Mouse (Mus musculus) lung, postnatal 0 days (tissue): ENCODE measurements at regions not wholly inside any gene's neighbourhood (a gene's known extent, or its start where the extent isn't known, plus 50 kb on each side); places are given as distances from the start of the nearest gene placed in this dataset.
A peak's percentile ranks its signal among the peaks of the same experiment; 100 is the strongest.
"Not testable (repeated sequence)": the region's sequence is repeated elsewhere in the genome, so short reads cannot be mapped to it uniquely, and the experiment has no call there.

Experiments
- ATAC-seq: fragments of 200-750 bp; cut with Nextera tagmentation; 2 replicates; pipeline ENCODE4 v1.8.0; 2017; ENCODE audit warnings: moderate library complexity
- DNase-seq: peaks from one replicate; pipeline ENCODE4 v3.0.0-alpha.2; 2016; ENCODE audit warnings: low spot score
- H3K27ac ChIP-seq: fragments of 300-500 bp; sonication (generic); 2 replicates; pipeline ENCODE4 v1.5.1; 2014; ENCODE audit warnings: antibody characterized with exemption, mild to moderate bottlenecking, low read length, mixed read lengths
- H3K27me3 ChIP-seq: fragments of 300-500 bp; sonication (generic); replicated peaks from 2 replicates; pipeline ENCODE4 v1.6.1; 2014; ENCODE audit warnings: low read length, mixed read lengths; ENCODE audit not compliant: insufficient read depth
- H3K36me3 ChIP-seq: fragments of 300-500 bp; sonication (generic); 2 replicates; pipeline ENCODE4 v1.6.1; 2014; ENCODE audit warnings: low read length, mixed read lengths; ENCODE audit not compliant: insufficient read depth
- H3K4me1 ChIP-seq: fragments of 300-500 bp; sonication (generic); 2 replicates; pipeline ENCODE4 v1.6.1; 2014; ENCODE audit warnings: antibody characterized with exemption, low read depth, low read length, mixed read lengths; ENCODE audit not compliant: insufficient read depth
- H3K4me2 ChIP-seq: fragments of 300-500 bp; sonication (generic); replicated peaks from 2 replicates; pipeline ENCODE4 v1.6.1; 2014; ENCODE audit warnings: low read depth, mild to moderate bottlenecking, low read length, moderate library complexity, mixed read lengths
- H3K4me3 ChIP-seq: fragments of 300-500 bp; sonication (generic); 2 replicates; pipeline ENCODE4 v1.5.1; 2014; ENCODE audit warnings: low read depth, low read length
- H3K9ac ChIP-seq: fragments of 300-500 bp; sonication (generic); replicated peaks from 2 replicates; pipeline ENCODE4 v1.6.1; 2014; ENCODE audit warnings: low read depth, mild to moderate bottlenecking
- H3K9me3 ChIP-seq: fragments of 300-500 bp; sonication (generic); 2 replicates; pipeline ENCODE4 v1.6.1; 2016; ENCODE audit warnings: low read length, mixed read lengths
- CTCF ChIP-seq: IDR thresholded peaks from 2 replicates; pipeline ENCODE4 v1.5.1; 2016; ENCODE audit warnings: antibody characterized with exemption, mild to moderate bottlenecking
- EP300 ChIP-seq: IDR thresholded peaks from 2 replicates; pipeline ENCODE4 v1.6.1; 2016; ENCODE audit warnings: antibody characterized with exemption, mild to moderate bottlenecking, control low read depth
- WGBS: fragments of 180-500 bp; shearing (Covaris S2); extraction: QIAGEN DNeasy Blood & Tissue Kit; methylation state at CpG from one replicate; pipeline ENCODE4 v1.1.7; 2014; 5-methylcytosine and 5-hydroxymethylcytosine counted together

- not testable (repeated sequence) for H3K9me3 ChIP-seq, H3K4me1 ChIP-seq, DNase-seq, ATAC-seq, H3K9ac ChIP-seq, H3K4me2 ChIP-seq, H3K4me3 ChIP-seq, H3K36me3 ChIP-seq, H3K27ac ChIP-seq, H3K27me3 ChIP-seq
- WGBS: 79% methylated on average over 2 of the region's 2 CpGs
Measured at GRCm38 (mm10) chr5:76081379-76081778, 58.7 kb upstream of the Srd5a3 start.

GRCm38 (mm10) chr5:76080429-76080828 is 59.6 kb upstream of the Srd5a3 start:
- H3K4me3 ChIP-seq: no peak overlapping the region
- H3K27ac ChIP-seq: no peak overlapping the region
- no peak for DNase-seq
- no peak for ATAC-seq
- WGBS: 83% methylated on average over 8 of the region's 8 CpGs
- H3K4me1 ChIP-seq: no peaks in the 10 kb centered on the region
- H3K27me3 ChIP-seq: no peaks in the 10 kb centered on the region
- H3K9ac ChIP-seq: no peak overlapping the region
- H3K4me2 ChIP-seq: no peak overlapping the region
- H3K36me3 ChIP-seq: no peaks in the 10 kb centered on the region
- H3K9me3 ChIP-seq: no peaks in the 10 kb centered on the region
- no peak for TF ChIP-seq CTCF
- no peak for TF ChIP-seq EP300

GRCm38 (mm10) chr5:76079204-76080025 is 60.7 kb upstream of the Srd5a3 start:
- no peaks in the 10 kb centered on the region for H3K4me1 ChIP-seq
- no peaks in the 10 kb centered on the region for H3K27me3 ChIP-seq
- no peak overlapping the region for H3K4me3 ChIP-seq
- H3K4me2 ChIP-seq: no peak overlapping the region
- TF ChIP-seq EP300: peak; percentile 76; the same call in 1 of the 2 replicates
- TF ChIP-seq CTCF: no peak
- 46% methylated on average over 11 of the region's 11 CpGs for WGBS
- H3K27ac ChIP-seq: peak overlapping the region; percentile 55
- no peak overlapping the region for H3K9ac ChIP-seq
- peak; percentile 94 for ATAC-seq
- H3K9me3 ChIP-seq: no peaks in the 10 kb centered on the region
- peak; percentile 67 for DNase-seq
- H3K36me3 ChIP-seq: no peaks in the 10 kb centered on the region

- no peaks in the 10 kb centered on the region for H3K36me3 ChIP-seq
- no peak overlapping the region for H3K4me3 ChIP-seq
- ATAC-seq (no peak), DNase-seq (no peak)
- H3K9me3 ChIP-seq: no peaks in the 10 kb centered on the region
- no peak overlapping the region for H3K4me2 ChIP-seq
- no peak overlapping the region for H3K9ac ChIP-seq
- 97% methylated on average over 1 of the region's 1 CpGs for WGBS
- H3K4me1 ChIP-seq: no peaks in the 10 kb centered on the region
- no peaks in the 10 kb centered on the region for H3K27me3 ChIP-seq
- no peak overlapping the region for H3K27ac ChIP-seq
- TF ChIP-seq CTCF: no peak
- TF ChIP-seq EP300: no peak
Measured at GRCm38 (mm10) chr5:76078485-76078884, 61.6 kb upstream of the Srd5a3 start.

GRCm38 (mm10) chr5:76076283-76076682 is 63.8 kb upstream of the Srd5a3 start:
- no peak overlapping the region for H3K27ac ChIP-seq
- no peak overlapping the region for H3K4me2 ChIP-seq
- ATAC-seq: no peak
- no peaks in the 10 kb centered on the region for H3K36me3 ChIP-seq
- H3K4me1 ChIP-seq: no peaks in the 10 kb centered on the region
- WGBS: 86% methylated on average over 7 of the region's 7 CpGs
- H3K4me3 ChIP-seq: no peak overlapping the region
- no peaks in the 10 kb centered on the region for H3K27me3 ChIP-seq
- no peak for DNase-seq
- TF ChIP-seq EP300 (no peak), CTCF (no peak)
- H3K9ac ChIP-seq: no peak overlapping the region
- no peaks in the 10 kb centered on the region for H3K9me3 ChIP-seq

GRCm38 (mm10) chr5:76075401-76075800 is 64.7 kb upstream of the Srd5a3 start:
- H3K27ac ChIP-seq: 0 out of 2 replicates have a peak overlapping the region, but pooled peaks have one; percentile 39
- no peak for TF ChIP-seq EP300
- no peak for TF ChIP-seq CTCF
- no peak for ATAC-seq
- H3K4me1 ChIP-seq: no peaks in the 10 kb centered on the region
- peak; percentile 12 for DNase-seq
- no peaks in the 10 kb centered on the region for H3K27me3 ChIP-seq
- peak overlapping the region; percentile 5; the same call in 1 of the 2 replicates for H3K4me2 ChIP-seq
- no peak overlapping the region for H3K9ac ChIP-seq
- no peak overlapping the region for H3K4me3 ChIP-seq
- H3K36me3 ChIP-seq: no peaks in the 10 kb centered on the region
- no peaks in the 10 kb centered on the region for H3K9me3 ChIP-seq
- WGBS: 35% methylated on average over 8 of the region's 8 CpGs
